Mouse (Mus musculus) kidney, embryonic 16.5 days (tissue): ENCODE results near the gene Ranbp3l. TPM values are rescaled to one million over a fixed set of nuclear protein-coding genes. Genes with fewer than 3 reads are reported as not detected.
"Not testable (repeated sequence)": the region's sequence is repeated elsewhere in the genome, so short reads cannot be mapped to it uniquely, and the experiment has no call there.

ENCODE experiments used
- ATAC-seq: fragments of 200-750 bp; cut with Nextera tagmentation; 2 replicates; pipeline ENCODE4 v1.8.0; 2017; ENCODE audit warnings: moderate TSS enrichment; ENCODE audit not compliant: low FRiP score, low TSS enrichment
- H3K27ac ChIP-seq: fragments of 300-500 bp; sonication (generic); 2 replicates; pipeline ENCODE4 v1.5.1; 2014; ENCODE audit warnings: low read length
- H3K27me3 ChIP-seq: fragments of 300-500 bp; sonication (generic); 2 replicates; pipeline ENCODE4 v1.6.1; 2014; ENCODE audit warnings: low read length, control low read depth, mixed read lengths; ENCODE audit not compliant: insufficient read depth
- H3K36me3 ChIP-seq: fragments of 300-500 bp; sonication (generic); 2 replicates; pipeline ENCODE4 v1.6.1; 2014; ENCODE audit warnings: low read length, control low read depth, mixed read lengths; ENCODE audit not compliant: insufficient read depth
- H3K4me1 ChIP-seq: fragments of 300-500 bp; sonication (generic); 2 replicates; pipeline ENCODE4 v1.6.1; 2014; ENCODE audit warnings: low read length, control low read depth, mixed read lengths; ENCODE audit not compliant: insufficient read depth
- H3K4me2 ChIP-seq: fragments of 300-500 bp; sonication (generic); replicated peaks from 2 replicates; pipeline ENCODE4 v1.6.1; 2014; ENCODE audit warnings: low read depth, low read length
- H3K4me3 ChIP-seq: fragments of 300-500 bp; sonication (generic); 2 replicates; pipeline ENCODE4 v1.5.1; 2014; ENCODE audit warnings: mild to moderate bottlenecking, low read length
- H3K9ac ChIP-seq: fragments of 300-500 bp; sonication (generic); replicated peaks from 2 replicates; pipeline ENCODE4 v1.6.1; 2014; ENCODE audit warnings: low read length
- H3K9me3 ChIP-seq: fragments of 300-500 bp; sonication (generic); 2 replicates; pipeline ENCODE4 v1.6.1; 2016; ENCODE audit warnings: low read length, control low read depth
- WGBS: fragments of 180-500 bp; shearing (Covaris S2); extraction: QIAGEN DNeasy Blood & Tissue Kit; methylation state at CpG from one replicate; pipeline ENCODE4 v1.1.7; 2014; 5-methylcytosine and 5-hydroxymethylcytosine counted together
- polyA plus RNA-seq: library from polyadenylated mRNA; unstranded; fragments of >200 nt; fragmentation: Nextera tagmentation; extraction: Ambion mirVana; gene quantifications from 2 replicates; pipeline ENCODE4 v1.2.1, GENCODE M21; 2015

The Ranbp3l gene
- polyA plus RNA-seq, 1 experiment from 2014 or later: 3.2 TPM

GRCm38 (mm10) chr15:8991859-8992838, 24.4 kb downstream of the Ranbp3l start:
- H3K9ac ChIP-seq: no peak overlapping the region
- H3K36me3 ChIP-seq: no peaks in the 10 kb centered on the region
- 56% methylated on average over 12 of the region's 12 CpGs for WGBS
- H3K9me3 ChIP-seq: no peaks in the 10 kb centered on the region
- ATAC-seq: peak; percentile 65
- H3K27ac ChIP-seq: no peak overlapping the region
- no peaks in the 10 kb centered on the region for H3K27me3 ChIP-seq
- H3K4me2 ChIP-seq: no peak overlapping the region
- no peaks in the 10 kb centered on the region for H3K4me1 ChIP-seq
- no peak overlapping the region for H3K4me3 ChIP-seq

GRCm38 (mm10) chr15:8994608-8995277, 27.0 kb downstream of the Ranbp3l start:
- H3K4me3 ChIP-seq: no peak overlapping the region
- 73% methylated on average over 8 of the region's 8 CpGs for WGBS
- H3K9ac ChIP-seq: no peak overlapping the region
- no peaks in the 10 kb centered on the region for H3K4me1 ChIP-seq
- ATAC-seq: no peak
- H3K27me3 ChIP-seq: no peaks in the 10 kb centered on the region
- no peak overlapping the region for H3K27ac ChIP-seq
- H3K36me3 ChIP-seq: no peaks in the 10 kb centered on the region
- H3K9me3 ChIP-seq: no peaks in the 10 kb centered on the region
- no peak overlapping the region for H3K4me2 ChIP-seq

- H3K9ac ChIP-seq: no peak overlapping the region
- H3K4me3 ChIP-seq: no peak overlapping the region
- ATAC-seq: no peak
- no peak overlapping the region for H3K4me2 ChIP-seq
- H3K9me3 ChIP-seq: no peaks in the 10 kb centered on the region
- H3K4me1 ChIP-seq: no peaks in the 10 kb centered on the region
- H3K36me3 ChIP-seq: no peaks in the 10 kb centered on the region
- H3K27ac ChIP-seq: no peak overlapping the region
- H3K27me3 ChIP-seq: no peaks in the 10 kb centered on the region
- 56% methylated on average over 7 of the region's 7 CpGs for WGBS
Observed at GRCm38 (mm10) chr15:8995490-8995889, 27.7 kb downstream of the Ranbp3l start.

GRCm38 (mm10) chr15:9002762-9003161, 35.0 kb downstream of the Ranbp3l start:
- H3K27me3 ChIP-seq: no peaks in the 10 kb centered on the region
- H3K4me3 ChIP-seq: no peak overlapping the region
- no peak overlapping the region for H3K27ac ChIP-seq
- H3K9ac ChIP-seq: no peak overlapping the region
- no peaks in the 10 kb centered on the region for H3K4me1 ChIP-seq
- H3K36me3 ChIP-seq: no peaks in the 10 kb centered on the region
- 85% methylated on average over 2 of the region's 2 CpGs for WGBS
- ATAC-seq: no peak
- H3K9me3 ChIP-seq: no peaks in the 10 kb centered on the region
- H3K4me2 ChIP-seq: no peak overlapping the region

- no peak for ATAC-seq
- Histone ChIP-seq H3K4me1 (no peaks in the 10 kb centered on the region), H3K36me3 (no peaks in the 10 kb centered on the region), H3K9ac (no peak overlapping the region), H3K4me3 (no peak overlapping the region), H3K4me2 (no peak overlapping the region), H3K27ac (no peak overlapping the region), H3K9me3 (no peaks in the 10 kb centered on the region), H3K27me3 (no peaks in the 10 kb centered on the region)
- WGBS: 76% methylated on average over 6 of the region's 6 CpGs
Observed at GRCm38 (mm10) chr15:9009196-9009595, 41.4 kb downstream of the Ranbp3l start.

- 57% methylated on average over 2 of the region's 2 CpGs for WGBS
- no peak overlapping the region for H3K27ac ChIP-seq
- ATAC-seq: no peak
- H3K4me3 ChIP-seq: no peak overlapping the region
- no peaks in the 10 kb centered on the region for H3K27me3 ChIP-seq
- no peaks in the 10 kb centered on the region for H3K36me3 ChIP-seq
- no peak overlapping the region for H3K4me2 ChIP-seq
- H3K9ac ChIP-seq: no peak overlapping the region
- no peaks in the 10 kb centered on the region for H3K4me1 ChIP-seq
- peaks cover 4% of the 10 kb centered on the region for H3K9me3 ChIP-seq
Observed at GRCm38 (mm10) chr15:9014541-9014940, 46.8 kb downstream of the Ranbp3l start.

- H3K27ac ChIP-seq, H3K4me3 ChIP-seq, H3K4me2 ChIP-seq, H3K27me3 ChIP-seq, H3K36me3 ChIP-seq, H3K9me3 ChIP-seq, H3K9ac ChIP-seq, H3K4me1 ChIP-seq, ATAC-seq: not testable (repeated sequence)
- 92% methylated on average over 6 of the region's 6 CpGs for WGBS
Observed at GRCm38 (mm10) chr15:9015496-9015895, 47.7 kb downstream of the Ranbp3l start.

GRCm38 (mm10) chr15:9055704-9056103, 88.0 kb downstream of the Ranbp3l start:
- H3K9ac ChIP-seq: no peak overlapping the region
- no peaks in the 10 kb centered on the region for H3K4me1 ChIP-seq
- no peak for ATAC-seq
- H3K27ac ChIP-seq: no peak overlapping the region
- no peaks in the 10 kb centered on the region for H3K9me3 ChIP-seq
- no peak overlapping the region for H3K4me2 ChIP-seq
- no peaks in the 10 kb centered on the region for H3K36me3 ChIP-seq
- H3K27me3 ChIP-seq: no peaks in the 10 kb centered on the region
- H3K4me3 ChIP-seq: no peak overlapping the region

- Histone ChIP-seq H3K4me2 (no peak overlapping the region), H3K9ac (no peak overlapping the region), H3K27me3 (no peaks in the 10 kb centered on the region), H3K4me1 (no peaks in the 10 kb centered on the region), H3K4me3 (no peak overlapping the region), H3K27ac (no peak overlapping the region), H3K36me3 (no peaks in the 10 kb centered on the region), H3K9me3 (no peaks in the 10 kb centered on the region)
- 88% methylated on average over 2 of the region's 2 CpGs for WGBS
- ATAC-seq: no peak
Observed at GRCm38 (mm10) chr15:9059856-9060255, 92.1 kb downstream of the Ranbp3l start.
